Mouse (Mus musculus) liver, embryonic 18 days (tissue): Measurements from ENCODE around the gene Tsc2. TPM values are rescaled to one million over a fixed set of nuclear protein-coding genes. Genes with fewer than 3 reads are reported as not detected.

Experiments used
- polyA plus RNA-seq: library from polyadenylated mRNA; depleted of rRNA; stranded (reverse); fragments of >200 nt; gene quantifications from 2 replicates; pipeline ENCODE4 v1.2.3, GENCODE M21; 2012; rRNA removed

Tsc2 gene
- polyA plus RNA-seq = 17.8 and 20.1 TPM in 2 replicates

GRCm38 (mm10) chr17:24632167-24632812 is at the start of gene Tsc2, which contains the start of gene Nthl1:
TSS of gene Tsc2 (minus strand) at chr17:24632630.
TSS of gene Nthl1 (plus strand) at chr17:24632680.

GRCm38 (mm10) chr17:24669545-24670245 is 37.3 kb upstream of the Tsc2 start, which contains the start of gene Zfp598:
TSS of gene Zfp598 (plus strand) at chr17:24669687.

GRCm38 (mm10) chr17:24658017-24658758 is 25.8 kb upstream of the Tsc2 start, which contains the start of gene Npw:
TSS of gene Npw (minus strand) at chr17:24658457.

GRCm38 (mm10) chr17:24650070-24650616 is 17.7 kb upstream of the Tsc2 start, which contains the start of gene Slc9a3r2:
TSS of gene Slc9a3r2 (minus strand) at chr17:24650327.

GRCm38 (mm10) chr17:24549618-24550415 is 82.6 kb downstream of the Tsc2 start, which contains the start of gene Pkd1:
TSS of gene Pkd1 (plus strand) at chr17:24549834.

Other genes starting within 250 kb of the Tsc2 start
- 72.7 and 77.9 TPM in 2 replicates for gene Rnps1, start 218.1 kb downstream of the Tsc2 start, polyA plus RNA-seq
- gene Eci1, start 206.0 kb downstream of the Tsc2 start, polyA plus RNA-seq = 112 and 121 TPM in 2 replicates
- gene Dnase1l2, start 189.5 kb downstream of the Tsc2 start, polyA plus RNA-seq = 2.2 and 2.4 TPM in 2 replicates
- gene E4f1, start 162.3 kb downstream of the Tsc2 start, polyA plus RNA-seq = 17.6 and 21.6 TPM in 2 replicates
- 21.3 and 23.2 TPM in 2 replicates for gene Pgp, start 162.2 kb downstream of the Tsc2 start, polyA plus RNA-seq
- gene Bricd5, start 158.7 kb downstream of the Tsc2 start, polyA plus RNA-seq = 0.14 and 0.23 TPM in 2 replicates
- gene Mlst8, start 153.6 kb downstream of the Tsc2 start, polyA plus RNA-seq = 10.8 TPM in 2 replicates
- gene Caskin1, start 144.0 kb downstream of the Tsc2 start, polyA plus RNA-seq = 0.07 and 0.08 TPM in 2 replicates
- gene Traf7, start 104.7 kb downstream of the Tsc2 start, polyA plus RNA-seq = 48.2 and 52.1 TPM in 2 replicates
- gene Rab26, start 98.4 kb downstream of the Tsc2 start, polyA plus RNA-seq = 0.24 and 0.30 TPM in 2 replicates
- 3.8 and 5.0 TPM in 2 replicates for gene Pkd1, start 82.8 kb downstream of the Tsc2 start, polyA plus RNA-seq
- 5.8 and 6.5 TPM in 2 replicates for gene Nthl1, start 50 bp upstream of the Tsc2 start, polyA plus RNA-seq
- 10.7 and 11.8 TPM in 2 replicates for gene Slc9a3r2, start 17.7 kb upstream of the Tsc2 start, polyA plus RNA-seq
- gene Npw, start 25.8 kb upstream of the Tsc2 start, polyA plus RNA-seq = 0.07 and 0.16 TPM in 2 replicates
- 21.7 and 27.6 TPM in 2 replicates for gene Zfp598, start 37.1 kb upstream of the Tsc2 start, polyA plus RNA-seq
- gene Syngr3, start 57.3 kb upstream of the Tsc2 start, polyA plus RNA-seq = 0.12 and 0.14 TPM in 2 replicates
- 18.4 and 20.5 TPM in 2 replicates for gene Gfer, start 63.5 kb upstream of the Tsc2 start, polyA plus RNA-seq
- 1.1 and 1.2 TPM in 2 replicates for gene Noxo1, start 63.6 kb upstream of the Tsc2 start, polyA plus RNA-seq
- 17.9 and 18.1 TPM in 2 replicates for gene Tbl3, start 75.0 kb upstream of the Tsc2 start, polyA plus RNA-seq
- gene Rnf151, start 85.4 kb upstream of the Tsc2 start, polyA plus RNA-seq = 0.10 TPM in 1 of 2 replicates, not detected in the other
- gene Rps2, start 85.5 kb upstream of the Tsc2 start, polyA plus RNA-seq = 1,642 and 1,684 TPM in 2 replicates
- gene Ndufb10, start 91.8 kb upstream of the Tsc2 start, polyA plus RNA-seq = 215 and 225 TPM in 2 replicates
- gene Rpl3l, start 95.2 kb upstream of the Tsc2 start, polyA plus RNA-seq = 0.11 and 0.13 TPM in 2 replicates
- 91.0 and 112 TPM in 2 replicates for gene Msrb1, start 104.0 kb upstream of the Tsc2 start, polyA plus RNA-seq
- 0.84 and 0.96 TPM in 2 replicates for gene Hs3st6, start 120.4 kb upstream of the Tsc2 start, polyA plus RNA-seq
- 0.49 and 0.74 TPM in 2 replicates for gene Meiob, start 171.7 kb upstream of the Tsc2 start, polyA plus RNA-seq
- 160 and 200 TPM in 2 replicates for gene Hagh, start 207.5 kb upstream of the Tsc2 start, polyA plus RNA-seq
- gene Fahd1, start 217.7 kb upstream of the Tsc2 start, polyA plus RNA-seq = 43.4 and 44.7 TPM in 2 replicates
- gene Igfals, start 233.4 kb upstream of the Tsc2 start, polyA plus RNA-seq = 12.4 and 15.1 TPM in 2 replicates